Mouse (Mus musculus): ENCODE measurements at regions not wholly inside any gene's neighbourhood (a gene's known extent, or its start where the extent isn't known, plus 50 kb on each side); places are given as distances from the start of the nearest gene placed in this dataset.

DNA sequence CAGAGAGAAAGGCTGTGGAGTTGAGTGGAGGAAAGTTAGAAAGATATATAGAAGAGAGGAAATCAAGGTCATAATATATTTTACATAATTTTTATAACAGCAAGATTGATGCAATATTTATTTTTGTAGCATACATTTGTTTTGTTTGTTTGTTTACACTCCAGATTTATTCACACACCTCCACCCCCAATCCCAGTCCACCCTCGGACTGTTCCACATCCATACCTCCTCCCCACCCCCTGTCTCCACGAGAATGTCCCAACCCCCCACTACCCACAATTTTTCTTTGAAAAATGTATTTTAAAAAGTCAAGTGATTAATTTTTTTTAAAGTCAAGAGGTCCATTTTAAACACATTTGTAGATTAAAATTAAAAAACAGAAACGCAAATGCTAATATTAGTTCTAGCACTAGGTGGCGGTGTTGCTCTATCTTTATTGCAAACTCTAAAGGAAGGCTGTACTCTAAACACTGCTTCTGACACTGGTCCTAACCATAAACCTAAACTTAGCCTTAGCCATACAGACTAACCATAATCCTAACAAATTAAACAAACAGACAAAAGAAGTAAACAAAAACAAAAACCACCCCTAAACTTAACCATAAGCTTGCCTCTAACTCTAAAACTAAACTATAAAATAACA is 67.8 kb downstream of the Olfr1505 start:
- peak; percentile 5 for DNase-seq

DNA sequence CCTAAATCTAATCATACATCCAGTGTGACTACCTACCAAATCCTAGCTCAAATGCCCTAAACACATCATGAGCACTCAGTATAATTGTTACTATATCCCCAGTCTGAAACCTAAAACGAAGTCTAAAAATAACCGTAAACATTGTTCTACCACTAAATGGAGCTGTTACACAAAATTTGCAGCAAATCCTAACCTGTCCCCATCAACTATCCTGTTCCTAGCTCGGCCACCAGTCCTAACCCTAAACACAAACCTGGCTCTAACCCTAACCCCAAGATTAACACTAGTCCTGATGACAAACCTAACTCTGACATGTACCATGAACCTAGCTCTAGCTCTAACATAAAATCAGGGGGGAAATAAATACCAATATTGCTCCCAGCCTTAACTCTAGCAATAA is 69.5 kb downstream of the Olfr1505 start:
- no peak for DNase-seq
